Mouse (Mus musculus): ENCODE data around the gene Sox18.
A peak's percentile ranks its signal among the peaks of the same experiment; 100 is the strongest.

Sox18 gene

GRCm38 (mm10) chr2:181646626-181647472 is 24.6 kb downstream of the Sox18 start:
- no peak for DNase-seq (ENCODE audit: low spot score)

GRCm38 (mm10) chr2:181645666-181646065 is 25.8 kb downstream of the Sox18 start:
- no peak for DNase-seq (ENCODE audit: low spot score)

- peak; percentile 67 for DNase-seq (ENCODE audit: low spot score)
Measured at GRCm38 (mm10) chr2:181644361-181644760, 27.1 kb downstream of the Sox18 start.

- no peak for DNase-seq (ENCODE audit: low spot score)
Measured at GRCm38 (mm10) chr2:181635865-181636264, 35.6 kb downstream of the Sox18 start.

GRCm38 (mm10) chr2:181632624-181633023 is 38.8 kb downstream of the Sox18 start:
- DNase-seq (ENCODE audit: low spot score) = no peak

GRCm38 (mm10) chr2:181628471-181628870 is 43.0 kb downstream of the Sox18 start:
- no peak for DNase-seq (ENCODE audit: low spot score)

GRCm38 (mm10) chr2:181623401-181623800 is 48.0 kb downstream of the Sox18 start:
- DNase-seq (ENCODE audit: low spot score) = peak; percentile 53

Data from testis, postnatal 10 days (tissue).